Mouse (Mus musculus) limb, embryonic 12.5 days (tissue): ENCODE data around the gene Nr1i3. TPM values are rescaled to one million over a fixed set of nuclear protein-coding genes. Genes with fewer than 3 reads are reported as not detected.

Source experiments
- ATAC-seq: fragments of 200-750 bp; cut with Nextera tagmentation; 2 replicates; pipeline ENCODE4 v1.8.0; 2017; ENCODE audit warnings: low read depth, moderate TSS enrichment; ENCODE audit not compliant: insufficient number of reproducible peaks, insufficient read depth, low FRiP score, low TSS enrichment
- H3K27ac ChIP-seq: fragments of 300-500 bp; sonication (generic); 2 replicates; pipeline ENCODE4 v1.5.1; 2016; ENCODE audit warnings: mild to moderate bottlenecking, moderate library complexity
- H3K27me3 ChIP-seq: fragments of 300-500 bp; sonication (generic); 2 replicates; pipeline ENCODE4 v1.6.1; 2016; ENCODE audit warnings: mild to moderate bottlenecking, moderate library complexity
- H3K36me3 ChIP-seq: fragments of 300-500 bp; sonication (generic); 2 replicates; pipeline ENCODE4 v1.6.1; 2016; ENCODE audit warnings: mild to moderate bottlenecking, moderate library complexity
- H3K4me1 ChIP-seq: fragments of 300-500 bp; sonication (generic); replicated peaks from 2 replicates; pipeline ENCODE4 v1.6.1; 2016
- H3K4me2 ChIP-seq: fragments of 300-500 bp; sonication (generic); 2 replicates; pipeline ENCODE4 v1.6.1; 2016; ENCODE audit warnings: mild to moderate bottlenecking, moderate library complexity
- H3K4me3 ChIP-seq: fragments of 300-500 bp; sonication (generic); replicated peaks from 2 replicates; pipeline ENCODE4 v1.5.1; 2016; ENCODE audit warnings: mild to moderate bottlenecking
- H3K9ac ChIP-seq: fragments of 300-500 bp; sonication (generic); replicated peaks from 2 replicates; pipeline ENCODE4 v1.6.1; 2016; ENCODE audit warnings: mild to moderate bottlenecking, moderate library complexity
- H3K9me3 ChIP-seq: fragments of 300-500 bp; sonication (generic); 2 replicates; pipeline ENCODE4 v1.6.1; 2016; ENCODE audit warnings: mild to moderate bottlenecking, moderate library complexity
- WGBS: fragments of 180-500 bp; shearing (Covaris S2); methylation state at CpG from one replicate; pipeline ENCODE4 v1.1.7; 2016; 5-methylcytosine and 5-hydroxymethylcytosine counted together
- polyA plus RNA-seq: library from polyadenylated mRNA; unstranded; fragments of >200 nt; fragmentation: Nextera tagmentation; extraction: Ambion mirVana; gene quantifications from 2 replicates; pipeline ENCODE4 v1.2.1, GENCODE M21; 2016

Gene Nr1i3
- polyA plus RNA-seq, 1 experiment from 2014 or later: 0.43 TPM

GRCm38 (mm10) chr1:171258921-171259320 lies 45.2 kb downstream of the Nr1i3 start:
- no peak overlapping the region for H3K4me2 ChIP-seq
- H3K27ac ChIP-seq: no peak overlapping the region
- no peaks in the 10 kb centered on the region for H3K9me3 ChIP-seq
- ATAC-seq: no peak
- H3K27me3 ChIP-seq: no peaks in the 10 kb centered on the region
- H3K36me3 ChIP-seq: peaks cover 38% of the 10 kb centered on the region
- 78% methylated on average over 17 of the region's 17 CpGs for WGBS
- peaks cover 11% of the 10 kb centered on the region for H3K4me1 ChIP-seq
- no peak overlapping the region for H3K9ac ChIP-seq
- H3K4me3 ChIP-seq: no peak overlapping the region

DNA sequence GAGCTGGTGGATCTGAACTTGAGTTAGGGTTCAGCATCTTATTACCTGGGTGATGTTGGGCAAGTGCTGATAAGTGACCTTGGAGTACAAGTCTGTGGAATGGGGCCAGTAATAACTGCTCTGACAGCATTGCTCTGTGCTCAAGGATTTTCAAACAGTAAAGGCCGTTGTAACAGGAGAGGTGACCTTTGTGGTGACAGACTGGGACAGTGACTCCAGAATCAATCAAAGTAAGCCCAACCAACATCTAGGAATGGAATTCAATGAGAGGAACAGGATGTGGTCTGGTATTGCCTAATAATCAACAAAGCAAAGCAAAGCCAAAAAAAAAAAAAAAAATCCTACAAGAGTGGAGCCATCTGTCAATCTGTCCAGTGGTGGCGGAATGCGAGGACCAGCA lies 46.5 kb downstream of the Nr1i3 start:
- ATAC-seq: no peak

DNA sequence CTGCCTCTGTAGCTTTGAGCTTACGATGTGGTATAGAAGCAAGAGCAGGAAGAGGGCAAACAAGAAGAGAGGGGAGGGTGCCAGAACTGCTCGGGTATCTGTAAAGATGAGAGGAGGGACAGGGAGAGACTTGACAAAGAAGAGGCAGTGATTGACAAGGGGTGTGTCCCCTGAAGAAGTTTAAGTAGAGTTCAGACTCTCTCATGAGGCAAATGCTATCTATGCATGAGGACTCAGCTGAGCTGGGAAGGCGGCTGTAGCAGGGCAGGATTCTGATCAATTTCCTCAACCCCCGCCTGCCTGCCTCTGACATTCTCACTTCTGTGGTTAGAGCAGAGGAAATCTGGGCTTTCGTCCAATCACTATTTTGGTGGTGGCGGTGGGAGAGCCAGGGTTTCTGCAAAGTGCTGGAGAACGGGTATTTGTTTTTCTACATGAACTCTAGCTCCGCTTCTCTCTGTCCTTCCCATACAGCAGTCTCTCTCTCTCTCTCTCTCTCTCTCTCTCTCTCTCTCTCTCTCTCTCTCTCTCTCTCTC lies 48.9 kb downstream of the Nr1i3 start:
- H3K36me3 ChIP-seq: peaks cover 13% of the 10 kb centered on the region
- H3K27me3 ChIP-seq: no peaks in the 10 kb centered on the region; the same call in 1 of the 2 replicates
- H3K9me3 ChIP-seq: no peaks in the 10 kb centered on the region
- peaks cover 11% of the 10 kb centered on the region for H3K4me1 ChIP-seq
- ATAC-seq: peak; percentile 53; the same call in 1 of the 2 replicates
- 8% methylated on average over 8 of the region's 8 CpGs for WGBS
- H3K27ac ChIP-seq: peak overlapping the region; percentile 66
- H3K4me2 ChIP-seq: peak overlapping the region; percentile 48
- peak overlapping the region; percentile 37; the same call in 1 of the 2 replicates for H3K9ac ChIP-seq
- peak overlapping the region; percentile 11; the same call in 1 of the 2 replicates for H3K4me3 ChIP-seq

More for the DNA sequence above, 46.5 kb downstream of the Nr1i3 start:
- Histone ChIP-seq H3K4me2 (no peak overlapping the region), H3K36me3 (peaks cover 31% of the 10 kb centered on the region), H3K9me3 (no peaks in the 10 kb centered on the region), H3K4me1 (peaks cover 11% of the 10 kb centered on the region), H3K27ac (no peak overlapping the region), H3K9ac (no peak overlapping the region), H3K4me3 (no peak overlapping the region), H3K27me3 (no peaks in the 10 kb centered on the region)
- whole genome bisulfite sequencing: 83% methylated on average over 3 of the region's 3 CpGs

DNA sequence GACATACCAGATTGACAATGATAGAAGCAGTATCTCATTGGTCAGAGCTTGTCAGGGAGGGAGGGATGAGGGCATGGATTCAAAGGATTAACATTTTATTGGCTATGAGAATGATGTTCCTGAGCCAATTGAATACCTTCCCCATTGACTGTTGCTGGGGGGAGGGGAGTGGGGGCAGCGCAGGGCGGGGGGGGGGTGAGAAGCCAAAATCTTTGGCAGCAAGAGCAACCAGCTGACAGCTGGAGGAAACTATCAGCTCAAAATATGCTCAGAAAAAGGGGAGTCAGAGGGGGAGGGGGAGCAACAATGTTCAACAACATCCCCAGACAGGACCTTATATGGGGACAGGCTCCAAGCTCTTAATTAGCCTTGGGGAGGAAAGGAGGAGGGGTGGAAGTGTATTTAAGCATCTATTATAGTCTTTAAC lies 49.4 kb downstream of the Nr1i3 start:
- Histone ChIP-seq H3K27ac (peak overlapping the region; percentile 66), H3K4me1 (peaks cover 11% of the 10 kb centered on the region), H3K9ac (no peak overlapping the region), H3K27me3 (no peaks in the 10 kb centered on the region; the same call in 1 of the 2 replicates), H3K4me2 (peak overlapping the region; percentile 48), H3K4me3 (peak overlapping the region; percentile 11; the same call in 1 of the 2 replicates), H3K36me3 (peaks cover 8% of the 10 kb centered on the region), H3K9me3 (no peaks in the 10 kb centered on the region)
- no peak for ATAC-seq
- WGBS: 12% methylated on average over 2 of the region's 2 CpGs

DNA sequence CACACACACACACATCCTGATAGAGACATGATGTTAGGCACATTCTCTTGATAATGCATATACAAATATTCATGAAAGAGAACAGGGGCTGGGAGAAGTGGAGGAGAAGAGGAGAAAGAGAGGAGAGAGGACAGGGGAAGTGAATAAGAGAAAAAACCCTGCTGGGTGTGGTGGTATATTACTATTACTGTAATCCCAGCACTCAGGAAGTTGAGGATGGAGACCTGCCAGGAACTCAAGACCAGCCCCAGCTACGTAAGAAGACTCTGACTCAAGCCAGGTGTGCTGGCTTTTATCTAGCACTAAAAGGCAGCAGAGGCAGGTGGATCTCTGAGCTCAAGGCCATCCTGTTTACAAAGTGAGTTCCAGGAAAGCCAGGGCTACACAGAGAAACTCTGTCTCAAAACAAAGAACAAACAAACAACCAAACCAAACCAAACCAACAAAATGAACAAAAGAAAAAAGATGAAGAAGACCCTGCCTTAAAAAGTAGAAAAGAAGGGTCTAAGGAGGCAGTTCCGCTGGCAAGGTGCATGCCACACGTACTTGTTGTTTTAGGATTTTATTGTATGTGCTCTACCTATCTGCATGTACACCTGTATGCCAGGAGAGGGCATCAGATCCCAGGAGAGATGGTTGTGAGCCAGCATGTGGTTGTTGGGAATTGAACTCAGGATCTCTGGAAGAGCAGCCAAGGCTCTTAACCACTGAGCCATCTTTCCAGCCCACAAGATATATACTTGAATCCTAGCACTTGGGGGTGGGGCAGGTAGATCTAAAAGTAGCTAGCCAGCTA lies 50.1 kb downstream of the Nr1i3 start:
- H3K27ac ChIP-seq: peak overlapping the region; percentile 66; the same call in 1 of the 2 replicates
- H3K36me3 ChIP-seq: peaks cover 4% of the 10 kb centered on the region
- peaks cover 11% of the 10 kb centered on the region for H3K4me1 ChIP-seq
- no peak for ATAC-seq
- no peak overlapping the region for H3K4me3 ChIP-seq
- no peak overlapping the region for H3K9ac ChIP-seq
- no peaks in the 10 kb centered on the region for H3K9me3 ChIP-seq
- peak overlapping the region; percentile 48; the same call in 1 of the 2 replicates for H3K4me2 ChIP-seq
- WGBS: 74% methylated on average over 3 of the region's 3 CpGs
- no peaks in the 10 kb centered on the region; the same call in 1 of the 2 replicates for H3K27me3 ChIP-seq

DNA sequence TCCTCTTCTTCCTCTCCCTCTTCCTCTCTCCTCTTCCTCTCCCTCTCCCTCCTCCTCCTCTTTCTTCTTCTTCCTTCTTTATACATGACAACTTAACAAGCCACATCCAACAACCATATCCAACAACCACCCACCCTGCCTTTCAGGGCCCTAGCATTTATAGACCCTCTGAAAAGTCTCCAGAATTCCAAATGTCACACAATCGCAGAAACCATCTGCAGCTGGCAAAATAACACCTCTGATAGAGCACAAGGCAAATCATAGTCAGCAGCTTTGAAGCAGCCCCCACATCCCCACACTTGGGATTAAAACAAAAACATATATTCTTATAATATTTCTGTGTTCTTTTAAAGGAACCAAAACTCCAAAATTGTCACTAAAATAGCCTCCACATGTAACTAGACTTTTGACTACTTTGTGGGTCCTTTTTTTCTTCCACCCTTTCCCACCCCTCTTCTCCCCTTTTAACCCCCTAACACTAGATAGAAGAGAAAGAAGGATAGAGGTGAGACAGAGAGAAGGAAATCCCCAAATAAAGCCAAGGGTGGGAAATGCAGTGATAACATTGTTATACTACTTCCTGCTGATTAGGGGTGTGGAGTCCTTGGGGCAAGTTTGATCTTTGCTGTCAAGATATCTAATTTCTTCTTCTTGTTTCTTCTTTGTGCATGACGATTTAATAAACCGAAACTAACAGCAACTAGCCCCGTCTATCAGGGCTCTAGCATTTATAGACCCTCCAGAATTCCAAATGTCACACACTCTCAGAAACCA lies 52.4 kb downstream of the Nr1i3 start:
- H3K9ac ChIP-seq: no peak overlapping the region
- H3K4me1 ChIP-seq: peaks cover 17% of the 10 kb centered on the region
- H3K9me3 ChIP-seq: no peaks in the 10 kb centered on the region
- H3K27me3 ChIP-seq: no peaks in the 10 kb centered on the region; the same call in 1 of the 2 replicates
- no peak for ATAC-seq
- H3K36me3 ChIP-seq: no peaks in the 10 kb centered on the region
- WGBS: 65% methylated on average over 4 of the region's 4 CpGs
- H3K4me2 ChIP-seq: no peak overlapping the region
- no peak overlapping the region for H3K4me3 ChIP-seq
- no peak overlapping the region for H3K27ac ChIP-seq

GRCm38 (mm10) chr1:171268341-171268740 lies 54.6 kb downstream of the Nr1i3 start:
- ATAC-seq: no peak
- Histone ChIP-seq H3K27ac (no peak overlapping the region), H3K4me2 (no peak overlapping the region), H3K4me1 (peaks cover 10% of the 10 kb centered on the region), H3K9ac (no peak overlapping the region), H3K27me3 (no peaks in the 10 kb centered on the region; the same call in 1 of the 2 replicates), H3K36me3 (peaks cover 18% of the 10 kb centered on the region), H3K4me3 (no peak overlapping the region), H3K9me3 (no peaks in the 10 kb centered on the region)
- 55% methylated on average over 1 of the region's 1 CpGs for WGBS

GRCm38 (mm10) chr1:171269848-171270572 lies 56.2 kb downstream of the Nr1i3 start, which contains the start of gene B4galt3:
Gene B4galt3, plus strand, starts transcription at chr1:171270328.
- Histone ChIP-seq H3K36me3 (peaks cover 35% of the 10 kb centered on the region), H3K4me2 (peak within 1 kb of the TSS; percentile 95), H3K4me3 (peak within 1 kb of the TSS; percentile 77), H3K9me3 (no peaks in the 10 kb centered on the region), H3K4me1 (peaks cover 7% of the 10 kb centered on the region), H3K27ac (peak within 1 kb of the TSS; percentile 53; the same call in 1 of the 2 replicates), H3K27me3 (no peaks in the 10 kb centered on the region; the same call in 1 of the 2 replicates), H3K9ac (peak within 1 kb of the TSS; percentile 73)
- WGBS: 3% methylated on average over 36 of the region's 36 CpGs
- ATAC-seq: peak; percentile 93
